Mouse (Mus musculus) small intestine, adult 2 months (tissue): ENCODE results near the gene Zdhhc12. TPM values are rescaled to one million over a fixed set of nuclear protein-coding genes. Genes with fewer than 3 reads are reported as not detected.
A peak's percentile ranks its signal among the peaks of the same experiment; 100 is the strongest.

Experiments
- H3K27ac ChIP-seq: fragments of 200-500 bp; 2 replicates; pipeline ENCODE4 v1.5.1; 2012; ENCODE audit warnings: low read depth, low read length, control low read depth, inconsistent platforms; ENCODE audit not compliant: insufficient read depth
- H3K27me3 ChIP-seq: fragments of 200-500 bp; 2 replicates; pipeline ENCODE4 v1.6.1; 2012; ENCODE audit warnings: mild to moderate bottlenecking, moderate library complexity, low read length, inconsistent platforms; ENCODE audit not compliant: control insufficient read depth, insufficient read depth
- H3K36me3 ChIP-seq: fragments of 200-500 bp; 2 replicates; pipeline ENCODE4 v1.6.1; 2012; ENCODE audit warnings: mild to moderate bottlenecking, low read length, control low read depth, inconsistent platforms; ENCODE audit not compliant: control insufficient read depth, insufficient read depth
- H3K4me1 ChIP-seq: fragments of 200-500 bp; 2 replicates; pipeline ENCODE4 v1.6.1; 2012; ENCODE audit warnings: low read length, inconsistent platforms, mixed read lengths; ENCODE audit not compliant: control insufficient read depth, insufficient read depth, insufficient read length
- H3K4me3 ChIP-seq: fragments of 200-500 bp; 2 replicates; pipeline ENCODE4 v1.5.1; 2012; ENCODE audit warnings: low read depth, mild to moderate bottlenecking, control low read depth, inconsistent platforms, low read length, moderate library complexity
- CTCF ChIP-seq: fragments of 200-500 bp; IDR thresholded peaks from 2 replicates; pipeline ENCODE4 v1.5.1; 2012; ENCODE audit warnings: low read depth, mild to moderate bottlenecking, control low read depth, inconsistent platforms, low read length, moderate library complexity, mixed read lengths; ENCODE audit not compliant: insufficient replicate concordance, insufficient read length; ENCODE audit errors: extremely low read depth
- POLR2A ChIP-seq: fragments of 200-500 bp; IDR thresholded peaks from 2 replicates; pipeline ENCODE4 v1.6.1; 2012; ENCODE audit warnings: low read depth, mild to moderate bottlenecking, control low read depth, inconsistent platforms, low read length, moderate library complexity
- WGBS: fragments of 180-500 bp; shearing (Covaris S2); methylation state at CpG from one replicate; pipeline ENCODE4 v1.1.7; 2018; 5-methylcytosine and 5-hydroxymethylcytosine counted together
- polyA plus RNA-seq: library from polyadenylated mRNA; depleted of rRNA; stranded (reverse); fragments of >200 nt; gene quantifications from 2 replicates; pipeline ENCODE4 v1.2.3, GENCODE M21; 2012

Gene Zdhhc12
- polyA plus RNA-seq, 1 experiment: 175 TPM

DNA sequence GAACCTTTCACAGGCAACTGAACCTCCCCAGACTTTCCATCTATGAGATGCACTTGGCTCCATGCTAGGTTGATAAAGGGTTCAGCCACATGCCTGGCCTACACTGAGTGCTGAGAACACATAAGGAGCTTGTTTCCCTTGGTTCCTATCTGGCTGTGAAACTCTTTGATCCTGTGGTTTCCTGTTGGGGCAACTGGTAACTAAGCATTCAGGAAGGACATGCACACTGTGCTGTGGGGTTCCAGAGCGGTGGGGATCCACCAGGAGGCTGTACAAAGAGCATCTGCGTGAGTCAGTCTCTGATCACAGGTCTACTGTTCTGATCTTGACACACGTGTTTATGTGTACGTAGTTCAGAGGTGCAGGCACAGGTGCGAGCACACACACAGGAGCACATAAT is 19.1 kb upstream of the Zdhhc12 start:
- Histone ChIP-seq H3K36me3 (peaks cover 20% of the 10 kb centered on the region), H3K4me3 (no peak overlapping the region), H3K4me1 (peaks cover 13% of the 10 kb centered on the region), H3K27me3 (no peaks in the 10 kb centered on the region), H3K27ac (no peak overlapping the region)
- 82% methylated on average over 5 of the region's 5 CpGs for WGBS
- TF ChIP-seq POLR2A (no peak), CTCF (no peak)

DNA sequence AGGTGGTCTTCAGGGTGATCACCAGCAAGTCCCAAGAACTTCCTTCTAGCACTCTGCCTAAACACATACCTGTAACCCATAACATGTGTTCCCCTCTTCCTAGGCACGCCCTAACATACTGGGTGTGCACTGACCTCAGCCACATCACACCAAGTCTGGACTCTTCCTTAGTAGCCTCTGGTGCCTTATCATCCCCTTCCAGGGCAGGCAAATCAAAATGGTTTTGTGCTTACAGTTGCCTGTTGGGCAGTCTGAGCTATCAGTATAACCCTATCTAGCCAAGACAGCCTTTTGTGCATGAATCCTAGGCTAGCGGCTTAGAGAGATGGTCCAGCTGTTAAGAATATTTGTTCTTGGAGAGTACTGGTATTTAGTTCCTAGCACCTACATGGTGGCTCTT is 18.1 kb upstream of the Zdhhc12 start:
- Histone ChIP-seq H3K27ac (no peak overlapping the region), H3K4me1 (peaks cover 15% of the 10 kb centered on the region), H3K4me3 (no peak overlapping the region), H3K27me3 (no peaks in the 10 kb centered on the region), H3K36me3 (peaks cover 23% of the 10 kb centered on the region)
- TF ChIP-seq POLR2A: no peak
- no peak for TF ChIP-seq CTCF
- 94% methylated on average over 2 of the region's 2 CpGs for WGBS

DNA sequence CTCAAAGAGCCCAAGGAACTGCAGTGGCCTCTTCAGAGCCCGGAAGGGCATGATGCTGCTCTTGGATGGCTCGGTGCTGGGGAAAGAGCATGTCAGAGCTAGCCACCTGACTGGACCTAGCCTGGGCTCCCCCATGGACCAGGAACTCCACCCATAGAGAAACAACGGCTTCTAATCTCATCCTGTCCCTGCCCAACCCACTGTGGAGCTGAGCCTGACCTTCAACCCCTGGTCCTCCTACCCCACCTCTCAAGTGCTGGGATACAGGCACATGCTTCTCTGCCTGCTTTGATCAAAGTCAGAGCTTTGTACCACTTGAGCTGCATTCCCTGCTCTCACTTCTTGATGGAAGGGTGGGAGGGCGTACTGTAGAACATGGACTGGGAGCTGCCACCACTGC is 14.8 kb upstream of the Zdhhc12 start:
- Histone ChIP-seq H3K27ac (no peak overlapping the region), H3K27me3 (no peaks in the 10 kb centered on the region), H3K4me3 (no peak overlapping the region), H3K4me1 (peaks cover 15% of the 10 kb centered on the region), H3K36me3 (peaks cover 25% of the 10 kb centered on the region)
- WGBS: 67% methylated on average over 4 of the region's 4 CpGs
- TF ChIP-seq POLR2A: no peak
- TF ChIP-seq CTCF: no peak

DNA sequence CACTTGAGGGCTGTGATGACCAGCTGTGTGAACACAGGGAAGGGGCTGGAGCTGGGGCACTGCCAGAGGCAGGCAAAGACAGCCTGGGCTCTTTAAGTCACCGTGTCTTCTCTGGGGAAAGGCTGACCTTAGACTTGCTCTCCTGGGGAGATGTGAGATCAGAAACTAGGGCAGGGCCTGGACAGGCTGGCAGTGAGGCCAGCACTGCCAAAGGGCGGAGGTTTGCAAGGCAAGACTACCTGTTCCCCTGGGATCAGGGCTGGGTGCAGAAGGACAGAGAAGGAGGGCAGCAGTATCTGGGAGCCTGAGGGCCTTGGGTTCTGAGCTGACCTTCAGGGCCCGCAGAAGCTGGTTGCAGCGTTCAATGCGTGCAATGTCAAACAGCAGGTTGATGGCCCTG is 14.2 kb upstream of the Zdhhc12 start:
- 89% methylated on average over 5 of the region's 5 CpGs for WGBS
- Histone ChIP-seq H3K4me3 (no peak overlapping the region), H3K27me3 (no peaks in the 10 kb centered on the region), H3K27ac (no peak overlapping the region), H3K4me1 (peaks cover 15% of the 10 kb centered on the region), H3K36me3 (peaks cover 29% of the 10 kb centered on the region)
- no peak for TF ChIP-seq POLR2A
- no peak for TF ChIP-seq CTCF

DNA sequence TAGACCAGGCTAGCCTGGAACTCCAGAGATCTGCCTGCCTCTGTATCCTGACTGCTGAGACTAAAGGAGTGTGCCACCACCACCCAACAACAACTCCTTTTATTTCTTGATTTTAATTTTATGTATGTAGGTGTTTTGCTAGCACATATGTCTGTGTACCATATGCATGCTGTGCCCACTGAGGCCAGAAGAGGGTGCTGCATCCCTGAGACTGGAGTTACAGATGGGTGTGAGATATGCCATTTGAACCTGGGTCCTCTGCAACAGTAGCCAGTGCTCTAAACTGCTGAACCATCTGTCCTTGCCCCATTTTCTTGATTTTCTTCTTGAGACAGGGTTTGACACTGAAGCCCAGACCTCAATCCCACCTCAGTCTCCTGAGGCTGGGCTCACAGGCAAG is 12.9 kb upstream of the Zdhhc12 start:
- TF ChIP-seq CTCF: peak; percentile 67; the same call in 1 of the 2 replicates
- no peak for TF ChIP-seq POLR2A
- Histone ChIP-seq H3K4me3 (no peak overlapping the region), H3K36me3 (peaks cover 36% of the 10 kb centered on the region), H3K27me3 (no peaks in the 10 kb centered on the region), H3K4me1 (peaks cover 15% of the 10 kb centered on the region), H3K27ac (no peak overlapping the region)

DNA sequence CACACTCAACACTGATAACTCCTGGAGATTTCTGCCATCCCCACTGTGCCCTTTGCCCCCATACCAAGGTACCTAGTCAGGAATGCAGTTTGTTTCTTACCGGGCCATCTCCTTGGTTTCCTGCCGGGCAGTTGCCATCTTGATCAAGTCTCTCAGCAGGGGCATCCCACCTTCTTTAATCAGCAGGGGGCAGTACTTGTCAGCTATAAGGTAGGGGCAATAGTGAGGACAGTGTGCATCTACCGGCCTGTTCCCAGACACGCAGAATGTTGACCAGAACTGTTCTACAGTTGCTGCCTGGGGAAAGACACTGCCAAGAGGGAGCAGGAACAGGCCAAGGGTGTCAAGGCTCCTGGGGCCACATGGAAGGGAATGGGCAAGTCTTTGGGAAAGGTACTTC is 6.8 kb upstream of the Zdhhc12 start:
- Histone ChIP-seq H3K36me3 (peaks cover 24% of the 10 kb centered on the region), H3K27ac (no peak overlapping the region), H3K4me3 (no peak overlapping the region), H3K4me1 (peaks cover 2% of the 10 kb centered on the region; the same call in 1 of the 2 replicates), H3K27me3 (no peaks in the 10 kb centered on the region)
- TF ChIP-seq CTCF (no peak), POLR2A (no peak)
- 47% methylated on average over 4 of the region's 4 CpGs for WGBS

DNA sequence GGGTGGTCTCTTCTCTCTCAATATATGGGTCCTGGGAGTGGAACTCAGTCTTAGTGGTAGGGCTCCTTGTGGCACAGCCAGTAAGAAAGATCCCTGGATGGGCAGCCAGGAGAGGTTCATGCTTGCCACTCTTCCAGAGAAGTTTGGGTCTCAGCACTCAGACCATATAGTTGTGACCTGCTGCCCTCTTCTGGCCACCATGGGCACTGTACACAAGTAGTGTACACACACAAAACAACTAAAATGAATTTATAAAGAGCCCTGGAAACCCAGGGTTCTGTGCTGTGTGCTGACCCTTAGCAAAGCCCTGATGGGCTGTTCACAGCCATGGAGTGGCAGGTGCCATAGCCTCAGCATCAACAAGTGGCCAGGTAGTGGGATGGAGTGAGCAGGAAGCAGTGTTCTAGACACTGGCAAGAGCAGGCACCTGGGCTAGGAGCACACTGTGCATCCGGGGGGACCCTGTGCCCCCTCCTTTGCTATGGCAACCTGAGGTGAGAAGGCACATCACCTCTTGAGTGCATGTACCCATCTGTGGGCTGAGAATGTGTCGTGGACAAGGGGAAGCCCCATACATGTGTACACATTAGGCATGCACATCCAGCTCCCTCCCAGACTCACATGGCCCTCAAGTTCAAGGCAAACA is 2.6 kb upstream of the Zdhhc12 start:
- H3K36me3 ChIP-seq: peaks cover 11% of the 10 kb centered on the region
- 66% methylated on average over 2 of the region's 2 CpGs for WGBS
- no peak overlapping the region for H3K4me3 ChIP-seq
- TF ChIP-seq CTCF (peak; percentile 58; the same call in 1 of the 2 replicates), POLR2A (no peak)
- H3K4me1 ChIP-seq: peaks cover 5% of the 10 kb centered on the region; the same call in 1 of the 2 replicates
- no peak overlapping the region for H3K27ac ChIP-seq
- H3K27me3 ChIP-seq: no peaks in the 10 kb centered on the region
